Mouse (Mus musculus) ovary, postnatal 36 days (tissue): Measurements from ENCODE around the gene Il17rd.

ENCODE experiments used
- DNase-seq: peaks from one replicate; pipeline ENCODE4 v3.0.0; 2022; ENCODE audit warnings: low spot score, mixed read lengths

Il17rd gene

GRCm38 (mm10) chr14:27038783-27039182 lies at the start of gene Il17rd:
TSS of gene Il17rd (plus strand) at chr14:27038941.
- DNase-seq, result peak; percentile 93

GRCm38 (mm10) chr14:26991622-26992021 lies 47.1 kb upstream of the Il17rd start:
- DNase-seq, result no peak

GRCm38 (mm10) chr14:26993427-26993826 lies 45.3 kb upstream of the Il17rd start:
- DNase-seq, result no peak

- peak; percentile 40 for DNase-seq
These were observed 44.5 kb upstream of the Il17rd start, which contains the start of gene Hesx1 for GRCm38 (mm10) chr14:26994211-26994741. TSS of gene Hesx1 (plus strand) at chr14:26994416.

GRCm38 (mm10) chr14:26996257-26996656 lies 42.5 kb upstream of the Il17rd start:
- no peak for DNase-seq

GRCm38 (mm10) chr14:27000386-27000785 lies 38.4 kb upstream of the Il17rd start:
- no peak for DNase-seq

GRCm38 (mm10) chr14:27004906-27005305 lies 33.8 kb upstream of the Il17rd start:
- DNase-seq, result no peak

- no peak for DNase-seq
These were observed 32.8 kb upstream of the Il17rd start for GRCm38 (mm10) chr14:27005937-27006336.

GRCm38 (mm10) chr14:27011561-27011960 lies 27.2 kb upstream of the Il17rd start:
- no peak for DNase-seq

- no peak for DNase-seq
These were observed 25.1 kb upstream of the Il17rd start for GRCm38 (mm10) chr14:27013658-27014057.

GRCm38 (mm10) chr14:27017936-27018335 lies 20.8 kb upstream of the Il17rd start:
- DNase-seq, result no peak

- DNase-seq, result peak; percentile 17
These were observed 18.9 kb upstream of the Il17rd start for GRCm38 (mm10) chr14:27019850-27020249.

- DNase-seq, result peak; percentile 51
These were observed 15.9 kb upstream of the Il17rd start for GRCm38 (mm10) chr14:27022876-27023275.

GRCm38 (mm10) chr14:27024664-27025063 lies 14.1 kb upstream of the Il17rd start:
- DNase-seq, result no peak

GRCm38 (mm10) chr14:27029771-27030173 lies 9.0 kb upstream of the Il17rd start:
- peak; percentile 20 for DNase-seq

- DNase-seq, result peak; percentile 69
These were observed 7.6 kb upstream of the Il17rd start for GRCm38 (mm10) chr14:27031142-27031541.

- no peak for DNase-seq
These were observed 1.2 kb upstream of the Il17rd start for GRCm38 (mm10) chr14:27037513-27037912.

GRCm38 (mm10) chr14:27039281-27040248 lies 824 bp downstream of the Il17rd start:
- peak; percentile 50 for DNase-seq

- no peak for DNase-seq
These were observed 1.7 kb downstream of the Il17rd start for GRCm38 (mm10) chr14:27040451-27040850.

GRCm38 (mm10) chr14:27042280-27042983 lies 3.7 kb downstream of the Il17rd start:
- peak; percentile 27 for DNase-seq

- no peak for DNase-seq
These were observed 4.7 kb downstream of the Il17rd start for GRCm38 (mm10) chr14:27043416-27043815.

GRCm38 (mm10) chr14:27044221-27044966 lies 5.7 kb downstream of the Il17rd start:
- DNase-seq, result peak; percentile 23
